Mouse (Mus musculus) liver, adult 2 months (tissue): ENCODE measurements at regions not wholly inside any gene's neighbourhood (a gene's known extent, or its start where the extent isn't known, plus 50 kb on each side); places are given as distances from the start of the nearest gene placed in this dataset.
A peak's percentile ranks its signal among the peaks of the same experiment; 100 is the strongest.

Experiments
- DNase-seq: peaks from one replicate; pipeline ENCODE4 v3.0.0-alpha.2; 2011; ENCODE audit warnings: low read depth, low spot score; ENCODE audit errors: extremely low read depth
- H3K27ac ChIP-seq: fragments of 200-500 bp; replicated peaks from 2 replicates; pipeline ENCODE4 v1.5.1; 2012; ENCODE audit warnings: low read depth, mild to moderate bottlenecking, control low read depth, inconsistent platforms, low read length; ENCODE audit not compliant: insufficient read depth
- H3K27me3 ChIP-seq: fragments of 200-500 bp; 2 replicates; pipeline ENCODE4 v1.6.1; 2012; ENCODE audit warnings: mild to moderate bottlenecking, moderate library complexity, low read length, inconsistent platforms; ENCODE audit not compliant: control insufficient read depth, insufficient read depth
- H3K36me3 ChIP-seq: fragments of 200-500 bp; 2 replicates; pipeline ENCODE4 v1.6.1; 2012; ENCODE audit warnings: low read length, inconsistent platforms; ENCODE audit not compliant: control insufficient read depth, insufficient read depth
- H3K4me1 ChIP-seq: fragments of 200-500 bp; 2 replicates; pipeline ENCODE4 v1.6.1; 2011; ENCODE audit warnings: low read length; ENCODE audit not compliant: control insufficient read depth, insufficient read depth
- H3K4me3 ChIP-seq: fragments of 200-500 bp; 2 replicates; pipeline ENCODE4 v1.5.1; 2011; ENCODE audit warnings: low read depth, mild to moderate bottlenecking, control low read depth, low read length, moderate library complexity; ENCODE audit not compliant: insufficient read depth
- H3K79me2 ChIP-seq: fragments of 200-500 bp; 2 replicates; pipeline ENCODE4 v1.6.1; 2012; ENCODE audit warnings: inconsistent platforms, mild to moderate bottlenecking, low read length, moderate library complexity; ENCODE audit not compliant: control insufficient read depth, insufficient read depth
- H3K9ac ChIP-seq: fragments of 200-500 bp; 2 replicates; pipeline ENCODE4 v1.6.1; 2012; ENCODE audit warnings: low read depth, mild to moderate bottlenecking, control low read depth, inconsistent platforms, low read length
- CTCF ChIP-seq: fragments of 200-500 bp; IDR thresholded peaks from 2 replicates; pipeline ENCODE4 v1.5.1; 2011; ENCODE audit warnings: low read depth, low read length, control low read depth
- POLR2A ChIP-seq: fragments of 200-500 bp; IDR thresholded peaks from 2 replicates; pipeline ENCODE4 v1.6.1; 2011; ENCODE audit warnings: low read length, control low read depth; ENCODE audit not compliant: insufficient read depth; ENCODE audit errors: extremely low read depth
- WGBS: fragments of 180-500 bp; shearing (Covaris S2); methylation state at CpG from one replicate; pipeline ENCODE4 v1.1.7; 2018; 5-methylcytosine and 5-hydroxymethylcytosine counted together

DNA sequence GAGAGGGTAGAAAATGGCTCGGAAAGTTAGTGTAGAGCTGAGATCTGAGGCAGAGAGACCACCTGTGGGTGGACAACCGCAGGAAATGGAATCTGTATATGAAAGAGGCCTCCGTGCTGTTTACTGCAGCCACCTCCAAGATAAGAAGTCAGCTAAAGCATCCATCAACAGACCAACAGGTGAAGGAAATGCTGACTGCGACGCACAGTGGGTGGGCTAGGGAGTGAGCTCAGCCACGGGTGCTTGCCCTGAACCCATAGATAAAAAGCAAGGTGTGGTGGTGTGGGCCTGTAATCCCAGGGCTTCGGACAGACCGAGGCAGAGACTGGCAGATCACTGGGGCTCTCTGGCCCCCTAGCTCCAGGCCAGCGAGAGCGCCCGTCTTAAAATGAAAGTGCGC lies 83.0 kb upstream of the Tle3 start:
- Histone ChIP-seq H3K27ac (no peak overlapping the region), H3K36me3 (no peaks in the 10 kb centered on the region), H3K79me2 (no peaks in the 10 kb centered on the region), H3K4me1 (no peaks in the 10 kb centered on the region), H3K4me3 (no peak overlapping the region), H3K9ac (no peak overlapping the region), H3K27me3 (no peaks in the 10 kb centered on the region)
- TF ChIP-seq POLR2A (no peak), CTCF (no peak)
- no peak for DNase-seq
- 86% methylated on average over 12 of the region's 12 CpGs for WGBS

DNA sequence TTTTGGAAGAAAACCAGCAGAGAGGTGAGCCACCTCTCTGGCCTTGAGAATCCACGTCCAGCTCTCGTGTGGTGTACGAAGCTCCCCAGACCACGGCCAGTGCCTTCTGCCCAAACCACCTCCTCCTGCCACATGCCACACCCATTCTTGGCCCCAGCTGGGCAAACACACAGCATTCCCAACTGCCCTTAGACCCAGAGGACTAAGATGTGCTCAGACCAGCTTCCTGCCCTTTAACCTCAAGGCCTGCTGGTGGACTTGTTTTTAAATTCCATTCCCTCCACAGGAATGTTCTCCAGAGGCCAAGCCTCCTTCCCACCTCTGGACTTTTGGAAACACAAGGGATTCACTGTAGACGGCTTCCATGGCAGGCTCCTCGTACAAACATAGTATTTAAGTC lies 82.5 kb upstream of the Tle3 start:
- 47% methylated on average over 6 of the region's 6 CpGs for WGBS
- Histone ChIP-seq H3K27ac (no peak overlapping the region), H3K79me2 (no peaks in the 10 kb centered on the region), H3K36me3 (no peaks in the 10 kb centered on the region), H3K4me1 (no peaks in the 10 kb centered on the region), H3K9ac (no peak overlapping the region), H3K27me3 (no peaks in the 10 kb centered on the region), H3K4me3 (no peak overlapping the region)
- DNase-seq = peak; percentile 82
- TF ChIP-seq POLR2A = no peak
- TF ChIP-seq CTCF = no peak

DNA sequence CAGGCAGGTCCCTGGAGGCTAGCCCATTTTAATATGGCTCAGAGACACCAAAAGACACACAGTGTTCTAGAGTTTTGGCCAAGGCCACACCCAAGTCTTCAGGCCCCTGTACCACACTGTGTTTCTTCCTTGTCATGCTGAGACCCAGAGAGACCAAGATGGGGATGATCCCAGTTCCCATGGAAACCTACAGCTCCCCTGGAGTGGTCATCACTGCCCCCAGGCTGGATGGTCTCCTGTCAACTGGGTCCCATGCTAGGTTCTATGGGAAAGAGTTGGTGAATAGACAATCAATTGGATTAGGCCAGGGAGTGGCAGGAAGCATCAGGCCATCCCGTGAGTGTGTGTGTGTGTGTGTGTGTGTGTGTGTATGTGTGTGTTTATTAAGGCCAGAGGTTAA lies 80.5 kb upstream of the Tle3 start:
- no peaks in the 10 kb centered on the region for H3K27me3 ChIP-seq
- no peak overlapping the region for H3K4me3 ChIP-seq
- H3K9ac ChIP-seq = no peak overlapping the region
- no peak overlapping the region for H3K27ac ChIP-seq
- DNase-seq = no peak
- WGBS = 38% methylated on average over 1 of the region's 1 CpGs
- TF ChIP-seq POLR2A = no peak
- TF ChIP-seq CTCF = no peak
- H3K4me1 ChIP-seq = no peaks in the 10 kb centered on the region
- H3K36me3 ChIP-seq = no peaks in the 10 kb centered on the region
- H3K79me2 ChIP-seq = no peaks in the 10 kb centered on the region

DNA sequence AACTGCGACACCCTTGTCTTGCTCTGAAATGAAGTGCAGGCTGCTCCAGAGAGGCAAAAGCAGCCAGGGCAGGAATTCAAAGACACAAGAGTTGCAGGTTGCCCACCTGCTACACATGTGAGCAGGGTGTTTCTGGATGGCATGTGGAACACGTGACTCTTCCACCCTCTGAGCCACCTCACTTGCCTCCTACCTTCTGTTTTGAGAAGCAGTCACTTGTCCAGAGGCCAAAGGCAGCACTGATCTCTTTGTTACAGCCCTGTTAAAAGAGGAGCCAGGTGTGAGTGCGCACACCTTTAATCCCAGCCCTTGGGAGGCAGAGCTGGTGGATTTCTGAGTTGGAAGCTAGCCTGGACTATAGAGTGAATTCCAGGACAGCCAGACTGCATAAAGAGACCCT lies 79.7 kb upstream of the Tle3 start:
- Histone ChIP-seq H3K27me3 (no peaks in the 10 kb centered on the region), H3K27ac (no peak overlapping the region), H3K9ac (no peak overlapping the region), H3K36me3 (no peaks in the 10 kb centered on the region), H3K79me2 (no peaks in the 10 kb centered on the region), H3K4me3 (no peak overlapping the region), H3K4me1 (no peaks in the 10 kb centered on the region)
- WGBS = 96% methylated on average over 3 of the region's 3 CpGs
- no peak for DNase-seq
- TF ChIP-seq POLR2A (no peak), CTCF (no peak)

DNA sequence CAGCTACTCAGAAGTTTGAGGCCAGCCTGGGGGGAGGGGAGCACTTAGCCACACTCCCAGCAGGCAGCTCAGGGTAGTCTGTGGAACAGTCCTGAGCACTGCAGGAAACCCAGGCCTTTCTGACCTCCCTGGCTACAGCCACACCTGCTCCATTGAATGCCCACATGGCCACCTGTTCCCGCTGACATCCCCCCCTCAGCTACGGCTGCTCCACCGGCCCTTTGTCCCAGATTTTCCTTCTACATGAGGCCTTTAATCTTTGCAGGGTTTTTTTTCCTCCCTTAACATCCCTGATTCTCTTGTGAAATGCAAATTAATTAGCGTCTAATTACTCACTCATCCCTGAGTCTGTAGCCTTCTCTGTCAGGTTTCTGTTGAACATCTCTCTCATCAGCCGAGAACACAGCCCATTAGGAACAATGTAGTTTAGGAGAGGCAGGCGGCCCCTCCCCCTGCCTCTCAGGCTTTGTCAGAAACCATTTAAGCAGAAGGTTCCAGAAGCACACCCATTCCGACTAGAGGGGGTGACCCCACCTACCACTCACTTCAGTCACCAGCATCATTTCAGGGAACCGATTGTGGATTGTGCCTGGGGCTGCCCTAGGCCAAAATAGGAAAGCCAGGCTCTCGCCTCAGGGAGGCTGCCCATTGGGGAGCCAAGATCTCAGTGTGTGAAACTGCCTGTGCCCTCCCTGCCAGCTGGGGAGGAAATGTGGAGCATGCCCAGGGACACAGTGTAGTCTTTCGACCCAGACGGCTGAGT lies 78.8 kb upstream of the Tle3 start:
- no peak overlapping the region for H3K27ac ChIP-seq
- WGBS = 89% methylated on average over 11 of the region's 11 CpGs
- no peaks in the 10 kb centered on the region for H3K79me2 ChIP-seq
- no peak overlapping the region for H3K9ac ChIP-seq
- no peaks in the 10 kb centered on the region for H3K36me3 ChIP-seq
- no peaks in the 10 kb centered on the region for H3K27me3 ChIP-seq
- no peaks in the 10 kb centered on the region for H3K4me1 ChIP-seq
- H3K4me3 ChIP-seq = no peak overlapping the region
- DNase-seq = no peak
- TF ChIP-seq CTCF (no peak), POLR2A (no peak)

DNA sequence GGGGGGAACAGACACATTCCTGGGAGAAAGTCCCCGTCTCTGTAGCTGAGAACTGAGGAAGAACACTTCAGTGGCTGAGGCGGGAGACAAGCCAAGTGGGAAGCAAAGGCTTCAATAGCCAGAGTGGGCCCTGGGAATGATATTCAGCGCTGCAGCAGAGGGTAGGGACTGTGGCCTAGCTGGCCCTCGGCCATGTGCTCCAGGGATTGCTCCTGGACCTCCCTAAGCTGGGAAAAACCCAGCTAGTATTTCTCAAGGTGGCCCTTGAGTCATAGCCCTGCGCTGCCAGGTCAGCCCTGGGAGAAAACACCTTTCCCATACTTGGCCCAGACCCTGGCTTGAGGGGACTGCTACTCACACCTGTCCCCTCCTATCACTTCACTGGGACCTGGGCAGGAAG lies 77.2 kb upstream of the Tle3 start:
- Histone ChIP-seq H3K9ac (no peak overlapping the region), H3K27me3 (no peaks in the 10 kb centered on the region; the same call in 1 of the 2 replicates), H3K36me3 (no peaks in the 10 kb centered on the region), H3K4me1 (no peaks in the 10 kb centered on the region), H3K79me2 (no peaks in the 10 kb centered on the region), H3K4me3 (no peak overlapping the region), H3K27ac (no peak overlapping the region)
- TF ChIP-seq CTCF (no peak), POLR2A (no peak)
- no peak for DNase-seq
- 78% methylated on average over 5 of the region's 5 CpGs for WGBS
